Mouse (Mus musculus) thymus, adult 2 months (tissue): Measurements from ENCODE around the gene Actn1.

Source experiments
- CTCF ChIP-seq: fragments of 200-500 bp; IDR thresholded peaks from 2 replicates; pipeline ENCODE4 v1.5.1; 2012; ENCODE audit warnings: mild to moderate bottlenecking, control low read depth, low read length, moderate library complexity, borderline replicate concordance; ENCODE audit not compliant: control insufficient read depth, poor library complexity, insufficient read depth; ENCODE audit errors: extremely low read depth
- POLR2A ChIP-seq: fragments of 200-500 bp; IDR thresholded peaks from 2 replicates; pipeline ENCODE4 v1.6.1; 2012; ENCODE audit warnings: mild to moderate bottlenecking, low read length, control low read depth, moderate library complexity; ENCODE audit not compliant: control insufficient read depth, poor library complexity, insufficient read depth; ENCODE audit errors: extremely low read depth

- TF ChIP-seq POLR2A (no peak), CTCF (no peak)
Measured at GRCm38 (mm10) chr12:80307556-80307955, 47.4 kb upstream of the Actn1 start.
